Mouse (Mus musculus): ENCODE data around the gene Exoc5. TPM values are rescaled to one million over a fixed set of nuclear protein-coding genes. Genes with fewer than 3 reads are reported as not detected.

The Exoc5 gene
- 7.2 and 8.8 TPM in 2 replicates for polyA plus RNA-seq (2012)

DNA sequence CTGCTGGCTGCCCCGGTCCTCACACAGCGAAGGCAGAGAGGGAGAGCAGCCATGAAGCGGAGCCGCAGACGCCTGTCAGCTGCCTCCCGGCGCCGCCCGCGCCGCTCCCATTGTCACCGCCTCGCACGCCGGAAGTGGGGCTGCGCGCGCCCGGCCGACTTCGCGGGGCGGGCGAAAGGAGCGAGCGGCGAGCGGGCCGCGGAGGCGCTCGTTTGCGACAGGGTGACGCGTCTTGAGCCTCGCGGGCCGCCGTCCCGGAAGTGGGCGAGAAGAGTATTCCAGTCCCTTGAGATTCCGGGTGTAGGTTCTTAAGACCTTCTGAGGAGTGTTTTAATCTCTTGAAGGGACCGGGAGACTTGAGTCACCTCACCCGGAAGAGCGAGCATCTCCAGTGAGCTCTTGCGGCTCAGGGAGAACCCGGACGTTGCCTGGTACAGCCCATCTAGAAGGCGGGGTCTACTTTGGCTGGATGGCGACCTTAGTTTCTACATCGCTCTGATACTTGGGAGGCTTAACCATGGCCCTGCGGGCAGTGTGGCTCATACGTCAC lies at the start of gene Exoc5:
Gene Exoc5, minus strand, starts transcription at position 380 of the 550 bp plus-strand sequence.

DNA sequence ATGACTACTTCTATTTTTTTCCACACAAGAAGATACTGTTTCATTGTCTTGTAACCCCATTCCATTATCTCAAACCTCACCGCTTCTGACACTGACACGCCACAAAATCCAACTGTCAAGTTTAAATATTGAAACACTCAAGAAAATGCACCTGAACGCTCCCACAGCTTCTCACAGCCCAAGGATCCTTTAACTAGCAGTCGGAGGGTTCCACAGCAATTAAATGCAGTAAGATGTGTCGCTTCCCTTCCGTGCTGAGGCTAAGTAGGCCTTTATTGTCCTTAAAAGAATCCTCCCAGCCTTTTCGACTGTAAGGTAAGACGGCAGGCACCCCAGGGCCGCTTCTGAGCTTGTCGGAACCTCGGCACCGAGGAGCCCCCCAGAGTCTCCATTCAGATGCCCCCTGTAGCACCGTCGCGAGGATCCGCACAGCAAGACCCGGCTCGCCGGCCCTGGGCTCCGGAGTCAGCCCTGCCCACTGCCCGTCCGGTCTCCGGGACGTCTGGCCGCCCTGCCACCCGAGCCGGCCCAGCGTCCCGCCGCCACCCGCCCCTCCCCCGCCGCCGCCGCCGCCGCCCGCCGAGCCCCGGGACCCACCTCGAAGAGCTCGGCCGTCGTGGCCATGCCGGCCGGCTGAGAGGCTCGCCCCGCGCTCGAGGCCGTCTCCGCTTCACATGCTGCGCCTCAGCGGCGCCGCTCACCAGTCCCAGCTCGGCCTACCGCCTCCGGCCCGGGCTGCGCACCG lies 752 bp downstream of the Exoc5 start, which contains the start of gene Ap5m1:
Gene Ap5m1, plus strand, starts transcription at position 569 of the 745 bp plus-strand sequence.

Other genes with a start within 250 kb of the Exoc5 start
- 3.7 and 4.1 TPM in 2 replicates for gene Ap5m1, start 556 bp downstream of the Exoc5 start, polyA plus RNA-seq (2012)
- 6.0 and 7.8 TPM in 2 replicates for gene Naa30, start 105.6 kb upstream of the Exoc5 start, polyA plus RNA-seq (2012)
- not detected in 2 replicates for gene ccdc198, start 178.8 kb upstream of the Exoc5 start, polyA plus RNA-seq (2012)